Mouse (Mus musculus): ENCODE measurements around the gene Tpra1.

DNA sequence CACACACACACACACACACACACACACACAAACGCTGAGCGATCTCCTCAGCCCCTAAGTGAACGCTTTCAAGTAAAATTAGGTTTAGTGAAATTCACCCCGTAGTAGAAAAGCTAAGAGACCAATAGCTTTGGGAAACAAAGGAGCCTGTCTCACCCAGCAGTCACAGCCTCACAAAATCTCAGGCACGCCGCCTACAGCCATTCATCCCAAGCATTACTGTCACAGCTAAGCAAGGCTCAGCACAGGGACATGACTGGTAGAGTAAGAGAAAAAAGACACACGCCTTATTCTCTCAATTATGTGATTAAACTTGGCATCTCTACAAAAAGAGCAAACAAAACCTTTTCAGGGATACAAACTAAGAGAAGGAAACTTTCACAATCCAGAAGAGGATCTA lies 20.7 kb upstream of the Tpra1 start:
- TF ChIP-seq CTCF (IDR thresholded peaks at IDR 0.05; ENCODE audit: control insufficient read depth, insufficient read depth, insufficient read length) = no peak
- no peak for TF ChIP-seq MAX (IDR thresholded peaks at IDR 0.05)
- no peak for TF ChIP-seq USF1 (IDR thresholded peaks at IDR 0.05; ENCODE audit: low read depth)
- no peak for TF ChIP-seq MYOG (IDR thresholded peaks at IDR 0.05; ENCODE audit: control insufficient read depth, extremely low read depth, insufficient read length)
- no peak for TF ChIP-seq MYOD1 (IDR thresholded peaks at IDR 0.05; ENCODE audit: control insufficient read depth, insufficient read length, low read depth)
- no peak for TF ChIP-seq CEBPB (IDR thresholded peaks at IDR 0.05; ENCODE audit: low read depth)
- no peak for TF ChIP-seq FOSL1 (IDR thresholded peaks at IDR 0.05; ENCODE audit: insufficient read depth, low read length, poor library complexity, severe bottlenecking)
